Mouse (Mus musculus) C2C12 (cell line): ENCODE measurements around the gene Col24a1.

Experiments
- CTCF ChIP-seq: IDR thresholded peaks from one replicate; pipeline ENCODE4 v1.5.1; 2011; ENCODE audit not compliant: control insufficient read depth, insufficient read depth, insufficient read length
- MYOD1 ChIP-seq: IDR thresholded peaks from one replicate; pipeline ENCODE4 v1.6.1; 2011; ENCODE audit warnings: low read depth; ENCODE audit not compliant: control insufficient read depth, insufficient read length
- USF1 ChIP-seq: IDR thresholded peaks from one replicate; pipeline ENCODE4 v1.6.1; 2011; ENCODE audit warnings: low read depth, mild to moderate bottlenecking, control low read depth, moderate library complexity

DNA sequence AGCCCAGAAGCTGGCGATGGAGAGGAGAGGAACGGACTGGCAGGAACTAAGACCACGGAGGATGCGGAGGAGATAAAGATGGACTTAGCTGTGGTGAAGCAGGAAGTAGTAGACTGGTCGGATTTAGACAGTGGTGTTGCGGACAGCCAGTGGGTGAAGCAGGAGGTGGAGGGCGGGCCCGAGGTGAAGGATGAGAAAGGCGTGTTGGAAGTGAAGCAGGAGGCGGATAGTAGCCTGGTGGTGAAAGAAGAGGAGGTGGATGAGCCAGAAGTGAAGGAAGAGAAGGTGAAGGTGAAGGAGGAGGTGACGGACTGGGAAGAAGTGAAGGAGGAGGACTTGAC, 284.2 kb downstream of the Col24a1 start:
- TF ChIP-seq MYOD1 = no peak
- no peak for TF ChIP-seq CTCF
- TF ChIP-seq USF1 = no peak
